Mouse (Mus musculus) liver, embryonic 14.5 days (tissue): ENCODE measurements at regions not wholly inside any gene's neighbourhood (a gene's known extent, or its start where the extent isn't known, plus 50 kb on each side); places are given as distances from the start of the nearest gene placed in this dataset.

Source experiments
- ATAC-seq: fragments of 200-750 bp; cut with Nextera tagmentation; 2 replicates; pipeline ENCODE4 v1.8.0; 2017; ENCODE audit warnings: moderate number of reproducible peaks, mild to moderate bottlenecking, moderate library complexity; ENCODE audit not compliant: insufficient read depth
- DNase-seq, 3 experiments: peaks; one replicate each; pipeline ENCODE4 v3.0.0-alpha.2; 2012 to 2013; ENCODE audit warnings: low read depth in 3 of 3, low spot score in 3 of 3
- H3K27ac ChIP-seq: fragments of 300-500 bp; sonication (generic); 2 replicates; pipeline ENCODE4 v1.5.1; 2014; ENCODE audit warnings: moderate library complexity, mild to moderate bottlenecking, control low read depth, inconsistent platforms
- H3K27me3 ChIP-seq: fragments of 300-500 bp; sonication (generic); 2 replicates; pipeline ENCODE4 v1.6.1; 2014; ENCODE audit warnings: mild to moderate bottlenecking, low read length, moderate library complexity; ENCODE audit not compliant: control insufficient read depth, insufficient read depth
- H3K36me3 ChIP-seq: fragments of 300-500 bp; sonication (generic); replicated peaks from 2 replicates; pipeline ENCODE4 v1.6.1; 2014; ENCODE audit warnings: low read depth; ENCODE audit not compliant: control insufficient read depth, insufficient read depth
- H3K4me1 ChIP-seq, 2 experiments: fragments of 200-500 bp in 1 of 2; fragments of 300-500 bp in 1 of 2; sonication (generic) in 1 of 2; replicated peaks; 2 replicates each; pipeline ENCODE4 v1.6.1; 2012 to 2014; ENCODE audit warnings: antibody characterized with exemption in 1 of 2, inconsistent platforms in 1 of 2, low read length in 1 of 2; ENCODE audit not compliant: control insufficient read depth in 2 of 2, insufficient read depth in 2 of 2
- H3K4me2 ChIP-seq: fragments of 300-500 bp; sonication (generic); 2 replicates; pipeline ENCODE4 v1.6.1; 2014; ENCODE audit warnings: low read depth, mild to moderate bottlenecking, control low read depth, moderate library complexity
- H3K4me3 ChIP-seq, 2 experiments: fragments of 200-500 bp in 1 of 2; fragments of 300-500 bp in 1 of 2; sonication (generic) in 1 of 2; 2 replicates each; pipeline ENCODE4 v1.5.1; 2012 to 2014; ENCODE audit warnings: low read depth in 2 of 2, low read length in 2 of 2, mild to moderate bottlenecking in 2 of 2, control low read depth in 1 of 2, inconsistent platforms in 1 of 2, moderate library complexity in 1 of 2; ENCODE audit not compliant: insufficient read depth in 1 of 2
- H3K9ac ChIP-seq: fragments of 300-500 bp; sonication (generic); replicated peaks from 2 replicates; pipeline ENCODE4 v1.6.1; 2014; ENCODE audit warnings: mild to moderate bottlenecking, control low read depth, moderate library complexity
- H3K9me3 ChIP-seq: fragments of 300-500 bp; sonication (generic); 2 replicates; pipeline ENCODE4 v1.6.1; 2016; ENCODE audit warnings: low read length, mixed read lengths; ENCODE audit not compliant: control insufficient read depth
- CTCF ChIP-seq: IDR thresholded peaks from 2 replicates; pipeline ENCODE4 v1.5.1; 2016; ENCODE audit warnings: antibody characterized with exemption, low read depth, control low read depth
- EP300 ChIP-seq: IDR thresholded peaks from 2 replicates; pipeline ENCODE4 v1.6.1; 2016; ENCODE audit warnings: antibody characterized with exemption, low read depth
- WGBS: fragments of 180-500 bp; shearing (Covaris S2); extraction: QIAGEN DNeasy Blood & Tissue Kit; methylation state at CpG from one replicate; pipeline ENCODE4 v1.1.7; 2014; ENCODE audit not compliant: insufficient replicate concordance; 5-methylcytosine and 5-hydroxymethylcytosine counted together

GRCm38 (mm10) chr1:137172128-137172527, 211.9 kb upstream of the Nr5a2 start:
- Histone ChIP-seq H3K9ac (no peak overlapping the region), H3K4me1 (peaks cover 0 to 6% of the 10 kb centered on the region in 2 experiments; a peak in 2 of 4 replicates), H3K27me3 (no peaks in the 10 kb centered on the region), H3K4me2 (no peak overlapping the region), H3K9me3 (no peaks in the 10 kb centered on the region), H3K27ac (no peak overlapping the region), H3K4me3 (no peak overlapping the region), H3K36me3 (no peaks in the 10 kb centered on the region)
- ATAC-seq (no peak), DNase-seq (no peak)
- 61% methylated on average over 6 of the region's 6 CpGs for WGBS
- no peak for TF ChIP-seq CTCF
- TF ChIP-seq EP300: no peak

DNA sequence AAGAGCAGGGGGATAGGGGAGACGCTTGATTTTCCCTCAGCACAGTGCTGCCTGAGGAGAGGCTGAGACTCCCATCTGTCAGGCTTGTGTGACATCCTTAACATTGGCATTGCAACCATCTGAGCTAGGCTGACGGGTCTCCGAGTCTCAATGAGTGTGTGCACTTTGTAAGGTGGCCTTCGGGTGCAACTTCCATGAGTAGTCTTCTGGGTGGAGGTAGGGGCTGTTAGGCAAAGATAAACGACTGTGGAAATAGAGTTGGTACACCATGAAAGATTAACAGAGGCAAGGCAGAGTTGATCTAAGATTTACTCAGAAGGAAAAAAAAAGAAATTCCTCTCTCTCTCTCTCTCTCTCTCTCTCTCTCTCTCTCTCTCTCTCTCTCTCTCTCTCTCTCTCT, 211.2 kb upstream of the Nr5a2 start:
- Histone ChIP-seq H3K27ac (no peak overlapping the region), H3K36me3 (no peaks in the 10 kb centered on the region), H3K4me1 (peaks cover 0 to 6% of the 10 kb centered on the region in 2 experiments; a peak in 2 of 4 replicates), H3K9ac (no peak overlapping the region), H3K4me3 (no peak overlapping the region), H3K27me3 (no peaks in the 10 kb centered on the region), H3K9me3 (no peaks in the 10 kb centered on the region), H3K4me2 (no peak overlapping the region)
- DNase-seq (no peak), ATAC-seq (0 out of 2 replicates have a peak, but pooled peaks have one; percentile 31)
- 32% methylated on average over 5 of the region's 5 CpGs for WGBS
- no peak for TF ChIP-seq EP300
- TF ChIP-seq CTCF: no peak

GRCm38 (mm10) chr1:137147891-137148290, 187.6 kb upstream of the Nr5a2 start:
- WGBS: 44% methylated on average over 3 of the region's 3 CpGs
- TF ChIP-seq EP300 (no peak), CTCF (no peak)
- H3K9me3 ChIP-seq: no peaks in the 10 kb centered on the region
- H3K4me2 ChIP-seq: no peak overlapping the region
- no peak overlapping the region for H3K9ac ChIP-seq
- no peaks in the 10 kb centered on the region for H3K36me3 ChIP-seq
- peaks cover 0 to 4% of the 10 kb centered on the region in 2 experiments; a peak in 2 of 4 replicates for H3K4me1 ChIP-seq
- DNase-seq: no peak
- no peak overlapping the region for H3K4me3 ChIP-seq
- no peak for ATAC-seq
- H3K27ac ChIP-seq: no peak overlapping the region
- H3K27me3 ChIP-seq: no peaks in the 10 kb centered on the region

DNA sequence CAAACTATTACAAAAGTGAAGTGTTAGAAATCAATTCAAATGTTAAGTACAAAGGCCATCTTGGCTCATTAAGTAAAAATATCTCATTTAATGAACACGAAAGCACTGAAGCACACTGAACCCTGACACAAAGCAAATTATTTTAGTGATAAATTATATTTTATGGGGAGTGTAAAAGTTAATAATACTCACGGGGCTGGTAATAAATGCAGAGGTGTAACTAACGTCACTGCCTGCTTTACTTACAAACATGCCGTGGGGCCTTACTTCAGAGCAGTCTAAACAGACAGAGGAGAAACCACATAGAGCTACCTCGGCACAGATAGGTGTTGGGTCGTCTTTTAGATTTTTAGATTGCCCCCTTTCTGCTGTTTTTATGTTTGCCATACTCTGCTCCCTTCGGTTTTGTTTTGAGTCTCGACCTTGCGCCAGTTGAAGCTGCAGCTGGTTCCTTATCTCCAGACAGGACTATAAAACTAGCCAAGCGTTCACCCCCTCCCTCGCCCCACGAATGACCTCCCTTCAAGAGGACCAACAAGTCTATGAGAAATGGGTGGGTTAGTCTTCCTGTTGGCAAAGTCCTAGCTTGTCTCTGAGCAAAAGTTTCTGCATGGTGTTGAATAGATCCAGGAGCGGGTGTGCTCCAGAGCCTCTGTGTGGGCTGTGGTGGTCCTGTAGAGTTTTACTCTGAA, 181.8 kb upstream of the Nr5a2 start:
- Histone ChIP-seq H3K27ac (no peak overlapping the region), H3K36me3 (no peaks in the 10 kb centered on the region), H3K4me1 (peaks cover 0 to 5% of the 10 kb centered on the region in 2 experiments; a peak in 2 of 4 replicates), H3K27me3 (no peaks in the 10 kb centered on the region), H3K9me3 (no peaks in the 10 kb centered on the region), H3K4me3 (no peak overlapping the region), H3K4me2 (no peak overlapping the region), H3K9ac (no peak overlapping the region)
- TF ChIP-seq CTCF: no peak
- no peak for TF ChIP-seq EP300
- WGBS: 32% methylated on average over 13 of the region's 13 CpGs
- no peak for DNase-seq
- ATAC-seq: no peak

DNA sequence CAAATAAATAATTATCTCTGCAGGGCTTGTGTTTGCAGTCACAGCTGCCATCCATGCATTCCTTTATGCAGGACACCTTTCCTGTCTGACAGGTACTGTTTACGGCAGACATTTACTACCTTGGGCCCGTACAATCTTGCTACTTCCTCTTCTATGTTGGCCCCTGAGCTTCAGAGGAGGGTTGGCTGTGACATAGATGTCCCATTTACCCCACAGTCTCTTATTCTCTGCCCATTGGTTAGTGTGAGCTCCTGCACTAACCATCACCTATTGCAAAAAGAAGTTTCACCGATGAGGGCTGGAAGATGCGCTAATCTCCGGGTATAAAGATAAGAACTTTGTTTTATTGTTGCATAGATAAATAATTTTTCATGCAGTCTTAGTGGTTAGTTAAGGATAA, 181.1 kb upstream of the Nr5a2 start:
- Histone ChIP-seq H3K4me1 (peaks cover 0 to 5% of the 10 kb centered on the region in 2 experiments; a peak in 2 of 4 replicates), H3K9me3 (no peaks in the 10 kb centered on the region), H3K27ac (no peak overlapping the region), H3K36me3 (no peaks in the 10 kb centered on the region), H3K4me3 (no peak overlapping the region), H3K9ac (no peak overlapping the region), H3K4me2 (no peak overlapping the region), H3K27me3 (no peaks in the 10 kb centered on the region)
- TF ChIP-seq CTCF (no peak), EP300 (no peak)
- DNase-seq: no peak
- 60% methylated on average over 5 of the region's 5 CpGs for WGBS
- no peak for ATAC-seq
